Mouse (Mus musculus) kidney, adult 9 months (tissue): Measurements from ENCODE around the gene Mrps35.

Experiments
- DNase-seq: peaks from one replicate; pipeline ENCODE4 v3.0.0; 2022

Gene Mrps35

DNA sequence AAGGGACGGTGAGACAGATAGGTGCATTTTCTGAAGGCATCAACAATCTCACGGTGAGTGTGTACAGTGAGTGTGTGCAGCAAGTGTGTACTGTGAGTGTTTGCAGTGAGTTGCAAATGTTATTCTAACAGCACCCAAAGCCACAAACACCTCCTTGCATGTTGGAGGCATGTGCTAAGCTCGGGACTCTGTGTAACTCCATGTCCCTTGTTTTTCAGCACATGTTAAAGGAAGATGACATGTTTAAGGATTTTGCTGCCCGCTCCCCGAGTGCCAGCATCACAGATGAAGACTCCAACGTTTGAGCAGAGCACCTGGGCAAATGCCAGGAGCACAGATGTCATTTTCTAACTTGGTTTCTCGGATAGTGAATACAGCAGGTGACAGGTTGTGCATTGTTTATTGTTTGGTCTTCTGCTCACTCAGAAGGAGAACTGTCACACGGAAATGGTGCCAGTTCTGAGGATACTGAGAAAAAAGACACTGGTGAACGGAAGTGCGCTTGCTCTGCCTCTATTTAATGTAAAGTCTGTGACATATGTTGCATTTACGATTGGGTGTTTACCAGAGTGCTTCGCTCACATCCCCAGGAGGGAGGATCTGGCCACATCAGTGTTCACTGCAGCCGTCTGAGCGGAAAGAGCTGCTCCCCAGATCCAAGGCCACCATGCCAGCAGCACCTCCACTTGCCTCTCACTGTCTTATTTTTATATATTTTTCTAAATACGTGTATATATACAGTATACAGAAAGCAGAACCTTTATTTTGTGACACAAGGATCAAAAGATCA lies 12.3 kb upstream of the Mrps35 start:
- DNase-seq, result no peak

DNA sequence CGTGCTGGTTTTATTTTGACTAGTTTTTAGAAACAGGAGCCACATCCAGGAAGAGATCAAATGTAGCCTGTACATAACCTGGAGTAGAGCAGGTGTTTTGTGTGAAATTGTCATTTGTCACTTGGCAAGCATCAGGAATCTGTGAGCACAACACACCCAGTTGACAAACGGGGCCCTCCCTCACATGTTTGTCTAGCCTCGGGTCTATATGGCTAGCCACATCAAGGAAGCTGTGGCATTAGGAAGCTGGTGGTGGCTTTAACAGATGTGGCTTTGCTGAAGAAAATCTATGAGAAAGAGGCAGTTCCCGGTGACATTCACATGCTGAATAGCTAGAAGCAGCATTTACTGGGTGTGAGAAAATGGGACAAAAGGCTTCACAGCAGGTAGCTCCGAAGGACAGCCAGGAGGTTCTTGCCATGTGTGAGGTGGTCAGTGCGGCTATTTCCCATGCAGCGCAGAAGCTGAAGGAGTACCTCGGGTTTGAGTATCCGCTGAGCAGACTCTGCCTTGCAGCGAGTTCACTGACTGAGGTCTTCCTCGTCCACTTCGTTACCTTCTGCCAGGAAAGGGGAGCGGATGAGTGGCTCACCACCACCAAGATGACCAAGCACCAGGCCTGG lies 10.2 kb upstream of the Mrps35 start, which contains the start of gene Rep15:
Rep15 (plus strand) TSS at position 282 of the 623 bp plus-strand sequence.
- DNase-seq, result no peak

DNA sequence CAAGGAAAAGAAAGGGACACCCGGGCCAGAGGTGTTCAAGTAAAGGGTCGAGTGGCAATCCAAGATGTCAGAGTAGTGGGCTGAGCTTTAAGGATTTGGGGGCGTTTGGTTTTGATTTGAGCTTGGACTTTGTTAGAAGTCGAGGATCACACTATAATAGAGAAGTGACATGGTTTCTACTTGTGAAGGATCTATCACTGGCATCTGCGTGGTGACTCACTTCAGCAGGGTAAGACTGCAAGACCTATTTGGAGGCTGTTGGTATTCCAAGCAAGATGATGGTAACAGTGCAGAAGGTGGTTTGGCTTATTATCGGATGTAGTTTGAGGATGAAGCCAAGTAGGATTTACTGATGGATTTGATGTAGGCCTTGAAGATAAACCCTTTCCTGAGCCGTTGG lies 1.1 kb downstream of the Mrps35 start:
- no peak for DNase-seq

DNA sequence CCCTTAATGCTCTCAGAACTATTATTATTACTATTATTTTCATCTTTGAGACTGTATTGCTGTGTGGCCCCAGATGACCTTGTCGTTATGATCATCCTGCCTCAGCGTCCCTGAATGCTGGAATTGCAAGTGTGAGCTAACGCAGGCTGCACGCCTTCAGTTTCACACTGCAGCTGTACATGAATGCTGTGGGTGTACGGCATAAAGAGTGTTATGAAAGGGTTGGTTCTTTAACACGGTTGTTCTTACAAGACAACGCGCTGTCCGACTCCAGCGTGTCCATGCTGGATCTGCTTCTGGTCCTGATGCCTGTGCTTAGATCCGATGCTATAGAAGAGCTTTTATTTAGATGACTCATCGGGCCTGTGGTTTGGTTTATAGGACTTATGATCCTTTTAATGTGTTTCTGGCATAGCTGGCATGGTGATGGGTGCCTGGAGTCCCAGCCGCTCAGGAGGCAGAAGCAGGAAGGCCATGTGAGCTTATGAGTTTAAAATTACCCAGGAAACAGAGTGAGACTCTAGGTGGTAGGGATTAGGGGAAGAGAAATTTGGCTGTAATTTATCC lies 6.8 kb downstream of the Mrps35 start:
- DNase-seq, result no peak

DNA sequence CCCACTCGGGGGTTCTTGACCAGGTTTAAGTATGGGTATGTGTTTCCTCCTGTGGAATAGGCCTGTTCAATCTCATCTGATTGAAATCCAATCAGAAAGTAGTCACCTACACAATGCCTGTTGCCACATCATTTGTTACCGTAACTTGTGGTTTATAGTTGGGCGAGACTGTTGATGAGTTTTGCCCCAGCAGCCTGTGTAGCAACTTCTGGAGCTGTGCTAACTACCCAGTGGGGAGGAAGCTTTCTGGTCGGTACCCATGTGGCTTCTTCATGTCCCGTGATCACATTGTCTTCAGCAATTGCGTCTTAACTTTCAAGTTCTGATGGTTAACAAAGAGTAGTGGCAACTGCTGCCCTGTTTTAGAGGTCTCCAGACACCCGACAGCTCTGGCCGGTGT lies 9.1 kb downstream of the Mrps35 start:
- no peak for DNase-seq

DNA sequence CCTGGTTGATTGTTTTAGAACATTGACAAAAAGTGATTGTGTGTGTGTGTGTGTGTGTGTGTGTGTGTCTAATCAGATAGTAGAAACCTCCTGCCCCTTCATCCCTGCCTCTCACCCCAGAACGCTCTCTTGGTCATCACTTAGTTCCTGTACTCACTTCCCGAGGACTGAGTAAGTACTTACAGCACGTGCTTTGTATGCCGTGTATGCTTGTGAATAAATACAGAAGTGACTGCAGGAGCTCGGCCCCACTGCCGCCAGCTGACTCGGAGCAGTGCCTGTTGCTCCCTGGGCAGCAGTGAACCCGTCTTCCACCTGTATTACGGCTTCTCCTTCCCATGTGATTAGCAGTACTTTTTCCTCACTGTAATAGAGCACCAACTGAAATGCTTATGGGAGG lies 9.9 kb downstream of the Mrps35 start:
- DNase-seq, result no peak

DNA sequence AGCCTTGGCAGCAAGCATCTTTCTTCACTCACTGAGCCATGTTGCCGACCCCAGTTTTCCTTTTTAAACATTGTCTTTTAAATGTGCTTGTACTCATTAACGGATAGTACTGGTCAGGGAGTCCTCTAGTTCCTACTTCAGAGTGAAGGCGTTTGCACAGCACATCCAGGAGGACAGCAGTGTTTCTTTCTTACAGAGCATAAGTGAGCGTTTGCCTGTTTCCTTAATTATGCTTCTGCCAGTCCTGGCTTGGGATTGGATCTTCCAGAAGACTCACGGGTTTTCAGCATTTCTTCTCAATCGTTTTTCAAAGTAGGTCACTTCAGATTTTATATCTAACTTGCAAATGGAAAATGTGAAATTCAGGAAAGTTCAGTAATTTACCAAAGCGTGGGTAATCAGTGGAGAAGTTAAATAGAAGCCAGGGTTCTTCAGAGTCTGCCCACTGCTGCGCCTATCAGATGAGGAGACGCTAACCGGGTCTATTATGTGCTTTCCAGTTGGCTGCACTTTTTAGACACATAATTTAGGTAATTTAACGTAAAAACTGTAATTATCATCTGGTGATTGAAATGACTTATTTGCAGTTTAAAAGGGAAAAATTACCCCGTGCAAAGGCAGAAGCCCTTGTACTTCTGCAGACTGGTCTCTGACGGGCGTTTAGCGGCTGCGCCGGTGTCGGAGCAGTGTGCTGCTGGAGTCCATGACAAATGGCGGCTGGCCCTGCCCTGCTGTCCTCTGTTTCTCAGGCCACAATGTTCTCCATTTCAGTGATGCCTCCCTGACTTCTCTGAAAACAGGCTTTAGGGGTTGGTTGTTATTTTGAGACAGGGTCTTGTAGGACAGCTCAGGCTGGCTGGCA lies 11.5 kb downstream of the Mrps35 start:
- peak; percentile 82 for DNase-seq

DNA sequence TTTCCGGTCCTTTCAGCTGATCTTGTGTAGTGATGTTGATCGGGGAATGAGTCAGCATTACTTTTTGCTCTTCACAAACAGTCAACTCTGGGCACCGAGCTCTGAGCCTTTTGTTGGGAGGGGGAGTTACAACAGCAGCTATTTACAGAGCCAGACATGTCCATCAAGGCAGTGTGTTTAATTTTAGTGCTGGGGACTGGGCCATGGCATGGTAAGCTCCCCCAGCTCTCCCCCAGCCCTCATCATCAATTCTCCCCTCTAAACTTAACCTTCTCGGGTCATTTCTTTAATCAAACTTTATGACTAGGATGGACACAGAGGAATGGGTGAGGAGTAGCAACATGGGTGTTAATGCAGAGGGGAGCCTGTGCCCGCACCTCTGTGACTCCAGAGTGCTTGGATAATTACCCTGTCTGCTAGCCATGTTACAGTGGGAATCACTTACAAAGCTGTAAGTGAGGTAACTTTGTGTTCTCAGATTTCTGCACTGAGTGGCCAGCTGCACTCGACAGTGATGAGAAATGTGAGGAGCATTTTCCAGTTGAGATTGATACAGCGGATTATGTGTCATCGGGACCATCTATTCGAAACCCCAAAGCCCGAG lies 12.9 kb downstream of the Mrps35 start:
- DNase-seq, result no peak

DNA sequence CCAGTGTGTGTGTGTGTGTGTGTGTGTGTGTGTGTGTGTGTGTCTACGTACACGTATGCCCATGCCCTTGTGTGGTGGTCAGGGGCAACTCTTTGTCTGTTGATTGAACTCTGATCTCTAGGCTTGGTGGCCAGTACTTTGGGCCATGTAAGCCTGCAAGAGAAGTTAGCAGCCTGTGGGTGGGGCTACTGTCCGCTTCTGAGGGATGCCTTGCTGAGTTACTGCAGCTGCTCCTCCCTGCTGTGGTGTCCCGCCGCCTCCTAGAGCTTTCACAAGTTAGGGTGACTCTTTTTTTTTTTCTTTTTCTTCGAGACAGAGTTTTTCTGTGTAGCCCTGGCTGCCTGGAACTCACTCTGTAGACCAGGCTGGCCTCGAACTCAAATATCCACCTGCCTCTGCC lies 16.8 kb downstream of the Mrps35 start:
- DNase-seq, result peak; percentile 26

DNA sequence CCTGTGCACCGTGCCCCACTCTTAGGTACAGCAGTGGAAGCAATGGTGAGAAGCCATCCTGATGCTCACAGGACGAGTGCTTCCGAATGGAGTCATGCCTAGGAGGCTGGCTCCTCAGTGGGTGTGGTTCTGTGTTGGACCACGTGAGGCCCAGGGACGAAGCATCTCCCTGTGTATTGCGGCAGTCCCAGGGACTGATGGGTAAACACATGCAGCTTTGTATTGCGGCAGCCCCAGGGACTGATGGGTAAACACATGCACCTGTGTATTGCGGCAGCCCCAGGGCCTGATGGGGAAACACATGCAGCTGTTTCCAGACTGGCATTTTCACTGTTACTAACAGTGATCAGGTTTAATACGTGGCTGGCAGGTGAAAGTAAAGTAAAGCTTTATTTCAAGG lies 19.1 kb downstream of the Mrps35 start:
- DNase-seq, result no peak

DNA sequence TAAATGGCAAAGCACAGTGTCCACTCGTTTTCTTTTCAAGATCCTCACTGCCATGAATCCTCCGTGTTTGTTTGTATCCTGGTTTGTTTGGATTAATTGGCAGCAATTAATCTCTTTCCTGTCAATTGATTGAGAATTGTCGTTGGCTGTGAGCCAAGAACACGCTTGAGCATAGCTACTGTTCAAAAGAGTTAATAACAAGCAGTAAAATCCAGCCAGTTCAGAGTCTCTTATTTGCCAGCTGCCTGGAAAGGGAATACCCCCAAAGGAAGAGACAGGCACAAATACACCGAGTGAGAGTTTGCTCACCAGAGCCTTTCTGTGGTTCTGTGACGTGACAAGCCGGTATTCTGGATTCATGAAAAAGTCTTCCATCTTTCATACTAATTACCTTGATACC lies 19.5 kb downstream of the Mrps35 start:
- DNase-seq, result no peak

DNA sequence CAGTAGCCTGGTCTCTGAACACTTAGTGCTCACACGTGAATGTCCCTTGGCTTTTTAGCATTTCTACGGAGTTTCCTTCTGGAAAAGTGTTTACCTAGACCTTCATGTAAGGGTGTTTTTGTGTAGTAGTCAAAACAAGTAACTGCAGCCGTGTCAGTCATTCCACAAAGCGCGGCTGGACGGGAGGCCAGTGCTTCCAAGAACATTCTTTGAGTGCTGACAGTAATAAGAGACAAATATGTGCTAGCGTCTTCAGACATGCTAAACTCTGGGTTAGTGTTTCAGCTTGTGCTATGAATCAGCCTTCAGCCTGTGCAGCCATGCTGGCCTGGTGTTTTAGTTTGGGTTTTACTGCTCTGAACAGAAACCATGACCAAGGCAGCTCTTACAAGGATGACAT lies 20.1 kb downstream of the Mrps35 start:
- no peak for DNase-seq

DNA sequence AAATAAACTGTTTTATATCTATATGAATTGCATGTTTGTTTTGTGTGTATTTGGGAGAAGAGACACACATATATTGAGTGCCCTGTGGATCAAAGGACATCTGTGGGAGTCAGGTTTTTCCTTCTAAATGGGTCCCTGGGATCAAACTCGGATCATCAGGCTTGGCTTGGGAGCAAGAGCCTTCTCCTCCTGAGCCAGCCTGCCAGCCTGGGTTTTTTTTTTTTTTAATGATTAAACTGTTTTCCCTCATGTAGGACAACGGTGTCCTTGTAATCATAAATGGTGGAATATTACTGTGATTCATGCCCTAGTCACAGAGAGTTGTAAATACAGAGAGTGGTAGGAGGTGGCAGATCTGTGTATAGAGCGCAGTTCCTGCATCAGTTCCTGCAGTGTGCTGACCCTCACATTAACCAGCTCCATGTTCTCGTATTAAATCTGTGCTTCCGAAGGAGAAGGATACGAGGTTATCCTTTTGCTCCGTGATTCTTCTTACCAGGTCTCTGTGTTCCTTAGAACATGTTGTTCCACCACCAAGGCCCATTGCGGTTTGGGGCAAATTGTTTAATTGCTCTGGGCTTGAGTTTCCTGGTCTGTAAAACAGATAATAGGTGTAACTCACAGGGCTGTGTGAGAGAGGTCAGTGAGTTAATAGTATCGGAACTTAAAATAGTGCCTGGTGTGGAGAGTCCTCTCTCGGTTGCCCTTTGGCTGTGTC lies 21.8 kb downstream of the Mrps35 start:
- peak; percentile 68 for DNase-seq

DNA sequence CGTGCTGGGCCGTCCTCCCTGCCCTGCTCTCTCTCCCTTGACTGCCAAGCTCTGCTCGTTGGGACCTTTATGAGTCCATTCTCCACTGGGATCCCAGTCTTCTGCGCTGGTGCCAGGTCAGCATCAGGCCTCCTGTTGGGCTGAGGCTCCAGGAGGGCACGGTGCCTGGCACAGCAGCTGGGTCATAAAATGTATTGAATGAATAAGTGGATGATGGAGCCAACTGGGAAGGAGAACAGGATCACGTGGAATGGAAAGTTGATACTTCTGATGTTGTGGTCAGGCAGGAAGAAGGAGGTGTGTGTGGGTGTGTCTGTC lies 22.3 kb downstream of the Mrps35 start:
- DNase-seq, result peak; percentile 83

DNA sequence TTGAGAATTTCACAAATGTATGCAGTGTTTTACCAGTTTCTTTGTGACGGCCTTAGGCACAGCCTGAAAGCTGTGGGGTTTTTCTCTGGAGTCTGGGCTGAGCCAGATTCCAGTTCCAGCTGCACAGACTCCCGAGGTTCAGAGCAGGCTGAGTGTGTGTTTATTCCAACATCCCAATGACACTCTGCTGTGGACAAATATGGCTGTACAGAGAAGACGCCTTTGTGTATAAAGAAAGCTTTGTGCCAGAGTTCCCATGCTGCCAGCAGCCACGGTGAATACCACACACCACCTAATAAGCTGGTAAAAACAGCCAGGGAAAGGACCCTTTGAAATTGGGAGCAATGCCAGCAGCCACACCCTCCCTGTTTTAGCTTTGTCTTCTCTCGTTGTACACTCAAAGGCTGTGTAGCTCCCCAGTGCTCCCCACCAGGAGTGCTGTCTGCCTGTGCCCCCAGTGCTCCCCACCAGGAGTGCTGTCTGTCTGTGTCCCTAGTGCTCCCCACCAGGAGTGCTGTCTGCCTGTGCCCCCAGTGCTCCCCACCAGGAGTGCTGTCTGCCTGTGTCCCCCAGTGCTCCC lies 33.3 kb downstream of the Mrps35 start:
- no peak for DNase-seq

DNA sequence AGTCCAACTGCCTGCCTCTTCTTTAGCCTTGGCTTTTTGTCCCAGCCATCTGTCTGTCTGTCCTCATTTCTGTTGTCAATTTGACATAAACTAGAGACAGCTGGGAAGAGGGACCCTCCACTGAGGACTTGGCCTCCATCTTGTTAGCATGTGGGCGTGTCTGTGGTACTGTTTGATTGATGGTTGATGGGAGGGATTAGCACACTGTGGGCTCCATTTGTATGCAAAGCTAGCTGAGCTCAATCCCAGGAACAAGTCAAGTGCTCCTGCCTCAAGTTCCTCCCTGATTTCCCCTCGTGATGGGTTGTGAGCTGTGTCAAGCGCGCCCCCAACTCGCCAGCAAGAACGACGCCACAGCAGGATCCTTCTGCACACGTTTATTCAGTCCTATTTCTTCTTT lies 34.3 kb downstream of the Mrps35 start:
- no peak for DNase-seq

DNA sequence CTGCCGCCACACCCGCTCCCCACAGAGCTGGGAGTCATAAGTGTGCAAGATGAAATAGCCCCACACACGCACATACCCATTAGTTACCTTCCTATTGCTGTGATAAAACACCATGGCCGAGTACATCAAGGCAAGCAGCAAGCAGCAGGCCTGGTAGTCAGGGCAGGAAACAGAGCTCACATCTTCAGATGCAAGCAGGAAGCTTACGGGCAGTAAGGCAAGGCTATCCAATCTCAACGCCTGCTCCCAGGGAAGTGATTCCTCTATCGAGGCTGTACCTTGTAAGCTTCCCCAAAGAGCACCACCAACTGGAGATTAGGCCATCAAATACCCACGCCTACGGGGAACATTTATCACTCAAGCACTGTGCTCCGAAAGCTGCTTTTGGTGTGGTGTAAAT lies 37.4 kb downstream of the Mrps35 start:
- no peak for DNase-seq

DNA sequence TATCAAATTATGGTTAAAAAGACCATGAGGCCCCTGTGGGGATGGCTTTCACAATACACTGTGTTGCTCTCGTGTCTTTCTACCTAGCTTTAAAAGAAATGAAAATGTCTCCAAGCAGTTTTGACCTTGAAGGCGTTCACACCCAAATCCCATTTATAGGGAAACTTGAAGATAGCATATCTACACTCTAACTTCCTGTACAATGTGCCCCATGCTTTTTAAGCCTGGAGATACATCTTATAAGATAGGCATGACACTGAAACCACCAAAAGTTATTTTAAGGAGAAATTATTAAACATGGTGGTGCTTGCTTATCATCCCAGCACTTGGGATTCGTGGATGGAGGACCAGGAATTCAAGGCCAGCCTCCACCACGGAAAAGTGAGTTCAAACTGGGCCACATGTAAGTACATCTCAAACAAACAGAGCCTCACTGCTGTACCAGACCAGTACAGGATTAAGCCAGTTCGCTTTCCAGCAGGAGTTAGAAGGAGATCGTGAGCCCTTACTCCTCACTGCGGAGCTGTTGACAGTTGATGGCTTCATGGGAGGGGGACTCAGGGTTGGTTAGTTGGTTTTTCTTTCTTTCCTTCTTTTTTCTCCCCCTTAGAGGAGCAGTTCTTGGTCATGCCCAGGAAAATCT lies 43.0 kb downstream of the Mrps35 start:
- no peak for DNase-seq

DNA sequence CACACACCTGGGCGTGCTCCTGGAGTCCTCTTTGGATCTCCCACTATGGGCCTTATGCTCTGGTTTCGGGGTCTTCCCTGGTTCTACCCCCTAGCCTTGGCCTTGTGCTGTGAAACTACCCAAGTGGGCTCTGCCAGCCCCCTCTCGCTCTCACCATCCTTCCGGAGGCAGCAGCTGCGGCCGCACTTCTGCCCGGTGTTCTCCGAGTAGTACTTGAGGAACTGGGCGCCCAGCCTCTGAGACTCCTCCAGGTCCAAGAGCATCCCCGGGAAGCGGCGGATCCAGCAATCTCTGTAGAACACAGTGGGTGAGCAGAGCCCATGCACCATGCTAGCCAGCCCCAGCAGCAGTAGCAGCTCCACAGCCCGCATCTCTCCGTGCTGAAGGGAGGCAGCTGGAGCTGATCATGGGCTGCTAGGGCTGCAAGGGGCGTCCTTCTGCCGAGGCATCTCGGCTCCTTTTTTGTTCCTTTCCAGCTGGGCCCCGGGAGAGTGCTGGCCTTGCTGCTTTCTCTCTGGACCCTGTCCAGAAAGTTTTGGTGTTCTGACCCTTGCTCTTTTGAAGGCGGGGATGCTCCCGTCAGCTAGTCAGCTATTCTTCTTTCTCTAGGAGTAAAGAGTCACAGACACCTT lies 44.1 kb downstream of the Mrps35 start, which contains the start of gene Mansc4:
Mansc4 (minus strand) TSS at position 439 of the 632 bp plus-strand sequence.
- peak; percentile 91 for DNase-seq

DNA sequence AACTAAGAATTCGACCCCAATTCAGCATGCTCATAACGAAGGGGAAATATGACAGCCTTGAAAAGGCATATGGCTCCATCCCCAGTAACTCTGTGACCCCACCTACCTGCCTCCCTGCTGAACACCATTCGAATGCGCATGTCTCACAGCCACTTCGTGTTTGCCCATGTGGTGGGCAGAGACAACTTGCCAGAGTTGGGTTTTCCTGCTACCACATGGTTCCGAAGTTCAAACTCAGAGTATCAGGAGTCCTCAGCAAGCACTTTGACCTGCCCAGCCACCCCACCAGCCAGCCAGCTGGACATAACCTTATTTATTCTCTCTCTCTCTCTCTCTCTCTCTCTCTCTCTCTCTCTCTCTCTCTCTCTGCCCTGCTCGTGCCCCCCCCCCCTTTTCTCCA lies 45.2 kb downstream of the Mrps35 start:
- DNase-seq, result peak; percentile 90

DNA sequence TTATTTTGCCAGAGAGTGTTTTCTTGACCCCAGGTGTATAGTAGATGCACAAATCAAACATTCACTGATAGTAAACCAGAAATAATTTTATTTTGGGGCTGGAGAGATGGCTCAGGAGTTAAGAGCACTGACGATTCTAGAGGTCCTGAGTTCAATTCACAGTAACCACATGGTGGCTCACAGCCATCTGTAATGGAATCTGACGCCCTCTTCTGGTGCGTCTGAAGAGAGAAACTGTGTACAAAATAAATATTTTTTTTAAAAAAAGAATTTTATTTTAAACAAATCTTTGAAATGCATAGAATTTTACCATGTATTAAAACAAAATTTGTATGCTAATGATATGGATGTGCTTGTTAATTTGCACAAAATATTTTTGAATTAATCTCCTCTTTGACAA lies 46.0 kb downstream of the Mrps35 start:
- no peak for DNase-seq
